Mouse (Mus musculus): ENCODE results near the gene Tmem115.

Gene Tmem115

GRCm38 (mm10) chr9:107522400-107522711 lies 11.4 kb upstream of the Tmem115 start:
- no peak for DNase-seq

- DNase-seq = peak; percentile 80
Measured at GRCm38 (mm10) chr9:107526198-107527026, 7.3 kb upstream of the Tmem115 start.

- DNase-seq = peak; percentile 41
Measured at GRCm38 (mm10) chr9:107534408-107535202, 860 bp downstream of the Tmem115 start.

- DNase-seq = no peak
Measured at GRCm38 (mm10) chr9:107538231-107538630, 4.5 kb downstream of the Tmem115 start.

GRCm38 (mm10) chr9:107538711-107539110 lies 5.0 kb downstream of the Tmem115 start:
- DNase-seq = no peak

- no peak for DNase-seq
Measured at GRCm38 (mm10) chr9:107539940-107540339, 6.2 kb downstream of the Tmem115 start.

- no peak for DNase-seq
Measured at GRCm38 (mm10) chr9:107540420-107540819, 6.7 kb downstream of the Tmem115 start.

- no peak for DNase-seq
Measured at GRCm38 (mm10) chr9:107541005-107541404, 7.3 kb downstream of the Tmem115 start.

- peak; percentile 96 for DNase-seq
Measured at GRCm38 (mm10) chr9:107541474-107542351, 8.0 kb downstream of the Tmem115 start, which contains the start of the genes Cyb561d2 and Nprl2. TSS of gene Cyb561d2 (minus strand) at chr9:107542193. TSS of gene Nprl2 (plus strand) at chr9:107542226.

- no peak for DNase-seq
Measured at GRCm38 (mm10) chr9:107542352-107542686, 8.6 kb downstream of the Tmem115 start.

GRCm38 (mm10) chr9:107542721-107543120 lies 9.0 kb downstream of the Tmem115 start:
- no peak for DNase-seq

- no peak for DNase-seq
Measured at GRCm38 (mm10) chr9:107543299-107543698, 9.6 kb downstream of the Tmem115 start.

- no peak for DNase-seq
Measured at GRCm38 (mm10) chr9:107544196-107544700, 10.5 kb downstream of the Tmem115 start.

GRCm38 (mm10) chr9:107544729-107545128 lies 11.0 kb downstream of the Tmem115 start:
- DNase-seq = no peak

- no peak for DNase-seq
Measured at GRCm38 (mm10) chr9:107545199-107545598, 11.5 kb downstream of the Tmem115 start.

- peak; percentile 77 for DNase-seq
Measured at GRCm38 (mm10) chr9:107545602-107546001, 11.9 kb downstream of the Tmem115 start.

- peak; percentile 96 for DNase-seq
Measured at GRCm38 (mm10) chr9:107547026-107547425, 13.3 kb downstream of the Tmem115 start, which contains the start of gene Zmynd10. TSS of gene Zmynd10 (plus strand) at chr9:107547298.

GRCm38 (mm10) chr9:107547957-107548356 lies 14.2 kb downstream of the Tmem115 start:
- no peak for DNase-seq

GRCm38 (mm10) chr9:107548820-107549219 lies 15.1 kb downstream of the Tmem115 start:
- DNase-seq = no peak

GRCm38 (mm10) chr9:107549297-107550074 lies 15.7 kb downstream of the Tmem115 start:
- DNase-seq = no peak

GRCm38 (mm10) chr9:107550491-107551116 lies 16.9 kb downstream of the Tmem115 start:
- no peak for DNase-seq

Data from embryo, embryonic 11 days (tissue).